Mouse (Mus musculus) kidney, adult 2 months (tissue): ENCODE measurements at regions not wholly inside any gene's neighbourhood (a gene's known extent, or its start where the extent isn't known, plus 50 kb on each side); places are given as distances from the start of the nearest gene placed in this dataset.

Experiments used
- CTCF ChIP-seq: fragments of 200-500 bp; conservative IDR thresholded peaks from 2 replicates; pipeline ENCODE4 v1.5.1; 2011; ENCODE audit warnings: low read depth, mild to moderate bottlenecking, control low read depth, low read length, moderate library complexity, mixed read lengths; ENCODE audit not compliant: insufficient read depth, insufficient read length
- POLR2A ChIP-seq: fragments of 200-500 bp; IDR thresholded peaks from one replicate; pipeline ENCODE4 v1.6.1; 2011; ENCODE audit warnings: low read depth, low read length, control low read depth

GRCm38 (mm10) chr3:17824662-17825061, 123.5 kb upstream of the Cypt12 start:
- TF ChIP-seq CTCF (0 out of 2 replicates have a peak, but pooled peaks have one; percentile 12), POLR2A (no peak)
